Mouse (Mus musculus) myocyte (in vitro differentiated cells): ENCODE data around the gene Pgls.
A peak's percentile ranks its signal among the peaks of the same experiment; 100 is the strongest.

Experiments
- CEBPB ChIP-seq: IDR thresholded peaks from 2 replicates; pipeline ENCODE4 v1.6.1; 2011; ENCODE audit warnings: mild to moderate bottlenecking, moderate library complexity; ENCODE audit not compliant: poor library complexity, insufficient read depth, severe bottlenecking
- E2F4 ChIP-seq: IDR thresholded peaks from one replicate; pipeline ENCODE4 v1.6.1; 2011; ENCODE audit warnings: mild to moderate bottlenecking, control low read depth, moderate library complexity; ENCODE audit not compliant: insufficient read depth
- MAX ChIP-seq: IDR thresholded peaks from one replicate; pipeline ENCODE4 v1.6.1; 2011; ENCODE audit warnings: low read depth, mild to moderate bottlenecking, control low read depth
- POLR2A ChIP-seq: IDR thresholded peaks from one replicate; pipeline ENCODE4 v1.6.1; 2011; ENCODE audit warnings: low read depth, mild to moderate bottlenecking, control low read depth, moderate library complexity; ENCODE audit not compliant: insufficient read length

GRCm38 (mm10) chr8:71592374-71593170, 596 bp downstream of the Pgls start:
- TF ChIP-seq E2F4: no peak
- peak; percentile 57 for TF ChIP-seq POLR2A
- no peak for TF ChIP-seq MAX
- TF ChIP-seq CEBPB: no peak
